Mouse (Mus musculus): ENCODE measurements around the gene Rps6kb2.

DNA sequence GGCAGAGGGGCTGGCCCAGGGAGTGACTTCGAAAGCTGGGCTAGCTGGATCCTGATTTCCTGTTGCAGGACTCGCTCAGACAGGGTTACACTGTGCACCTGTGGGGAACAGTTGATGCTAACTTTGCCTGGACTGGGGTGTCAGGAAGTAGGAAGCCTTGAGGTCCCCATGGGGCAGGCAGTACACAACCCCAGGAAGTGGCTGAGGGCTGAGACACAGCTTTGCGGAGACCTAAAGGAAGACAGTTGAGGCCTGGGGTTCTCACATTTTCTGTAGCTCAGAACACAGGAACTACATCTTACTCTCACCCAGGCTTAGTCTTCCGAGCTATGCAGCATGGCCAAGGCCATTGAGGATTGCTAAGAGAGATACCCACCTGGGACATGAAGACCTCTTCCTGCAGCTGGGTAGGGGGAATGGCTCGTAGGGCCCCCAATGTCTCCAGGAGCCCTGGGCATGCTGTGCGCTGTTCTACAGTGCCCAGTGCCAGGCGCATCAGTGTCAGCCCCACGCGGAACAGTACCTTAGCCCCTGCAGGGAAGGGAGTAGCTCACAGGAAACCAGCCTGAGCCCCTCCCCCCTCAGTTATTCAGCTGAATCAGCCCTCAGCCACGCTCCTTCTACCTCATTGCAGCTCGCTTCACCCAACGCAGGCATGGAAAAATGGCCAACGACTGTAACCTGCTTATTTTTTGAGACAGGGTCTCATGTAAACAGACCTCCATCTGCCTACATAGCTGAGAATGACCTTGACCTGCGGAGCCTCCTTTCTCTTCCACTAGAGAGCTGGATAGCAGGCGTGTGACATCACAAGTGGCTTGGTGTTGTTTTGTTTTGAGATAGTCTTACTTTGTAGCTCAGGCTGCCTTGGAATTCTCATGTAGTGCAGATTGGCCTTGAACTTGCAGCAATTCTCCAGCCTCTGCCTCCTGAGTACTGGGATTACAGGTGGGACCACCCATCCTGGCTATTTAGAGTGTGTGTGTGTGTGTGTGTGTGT is 22.1 kb upstream of the Rps6kb2 start:
- no peak for TF ChIP-seq CTCF (IDR thresholded peaks at IDR 0.05; ENCODE audit: low read depth)
- TF ChIP-seq EP300 (IDR thresholded peaks at IDR 0.05; ENCODE audit: low read depth) = no peak

Measured in liver, postnatal 0 days (tissue).